Mouse (Mus musculus): ENCODE measurements at regions not wholly inside any gene's neighbourhood (a gene's known extent, or its start where the extent isn't known, plus 50 kb on each side); places are given as distances from the start of the nearest gene placed in this dataset.

DNA sequence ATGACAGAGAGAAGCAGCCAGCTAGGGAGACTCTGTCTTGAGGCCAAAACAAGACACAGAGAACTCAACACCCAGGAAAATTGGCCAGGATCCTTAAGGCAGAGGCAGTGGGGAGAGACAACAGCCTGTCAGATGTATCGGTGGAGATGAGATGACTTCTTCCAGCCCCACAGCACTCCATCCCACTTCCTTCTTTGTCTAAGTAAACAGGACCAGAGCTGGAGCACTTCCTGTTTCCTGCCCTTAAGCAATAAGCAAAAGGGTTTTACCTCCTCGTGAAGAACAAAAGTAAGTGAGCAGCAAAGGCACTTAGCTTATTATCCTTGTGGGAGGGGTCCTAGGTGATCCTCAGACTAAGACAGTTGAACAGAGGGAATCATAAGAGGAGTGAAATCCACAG lies 212.0 kb upstream of the Nr4a3 start:
- H3K4me1 ChIP-seq (replicated peaks; ENCODE audit: control insufficient read depth, insufficient read depth, low read length), result no peaks in the 10 kb centered on the region
- TF ChIP-seq POLR2A (IDR thresholded peaks at IDR 0.05; ENCODE audit: control insufficient read depth, extremely low read depth, insufficient read depth, low read length, poor library complexity) (no peak), CTCF (IDR thresholded peaks at IDR 0.05; ENCODE audit: borderline replicate concordance, control insufficient read depth, extremely low read depth, insufficient read depth, low read length, poor library complexity) (no peak)
- 17% methylated on average over 2 of the region's 2 CpGs for WGBS

GRCm38 (mm10) chr4:47838411-47838810 lies 206.5 kb upstream of the Nr4a3 start:
- no peak for TF ChIP-seq POLR2A (IDR thresholded peaks at IDR 0.05; ENCODE audit: control insufficient read depth, extremely low read depth, insufficient read depth, low read length, poor library complexity)
- TF ChIP-seq CTCF (IDR thresholded peaks at IDR 0.05; ENCODE audit: borderline replicate concordance, control insufficient read depth, extremely low read depth, insufficient read depth, low read length, poor library complexity), result no peak
- WGBS, result 28% methylated on average over 2 of the region's 2 CpGs
- H3K27ac ChIP-seq (ENCODE audit: control insufficient read depth, insufficient read depth, low read length), result no peak overlapping the region
- no peak overlapping the region for H3K4me3 ChIP-seq (ENCODE audit: control insufficient read depth, insufficient read depth, low read length)
- DNase-seq, result no peak
- no peaks in the 10 kb centered on the region for H3K27me3 ChIP-seq (ENCODE audit: control insufficient read depth, insufficient read depth, low read length)
- H3K4me1 ChIP-seq (replicated peaks; ENCODE audit: control insufficient read depth, insufficient read depth, low read length), result no peaks in the 10 kb centered on the region
- H3K36me3 ChIP-seq (ENCODE audit: control insufficient read depth, insufficient read depth, low read length), result no peaks in the 10 kb centered on the region

More for the DNA sequence above, 212.0 kb upstream of the Nr4a3 start:
- DNase-seq, result no peak
- no peaks in the 10 kb centered on the region for H3K27me3 ChIP-seq (ENCODE audit: control insufficient read depth, insufficient read depth, low read length)
- no peaks in the 10 kb centered on the region for H3K36me3 ChIP-seq (ENCODE audit: control insufficient read depth, insufficient read depth, low read length)
- no peak overlapping the region for H3K27ac ChIP-seq (ENCODE audit: control insufficient read depth, insufficient read depth, low read length)
- no peak overlapping the region for H3K4me3 ChIP-seq (ENCODE audit: control insufficient read depth, insufficient read depth, low read length)

DNA sequence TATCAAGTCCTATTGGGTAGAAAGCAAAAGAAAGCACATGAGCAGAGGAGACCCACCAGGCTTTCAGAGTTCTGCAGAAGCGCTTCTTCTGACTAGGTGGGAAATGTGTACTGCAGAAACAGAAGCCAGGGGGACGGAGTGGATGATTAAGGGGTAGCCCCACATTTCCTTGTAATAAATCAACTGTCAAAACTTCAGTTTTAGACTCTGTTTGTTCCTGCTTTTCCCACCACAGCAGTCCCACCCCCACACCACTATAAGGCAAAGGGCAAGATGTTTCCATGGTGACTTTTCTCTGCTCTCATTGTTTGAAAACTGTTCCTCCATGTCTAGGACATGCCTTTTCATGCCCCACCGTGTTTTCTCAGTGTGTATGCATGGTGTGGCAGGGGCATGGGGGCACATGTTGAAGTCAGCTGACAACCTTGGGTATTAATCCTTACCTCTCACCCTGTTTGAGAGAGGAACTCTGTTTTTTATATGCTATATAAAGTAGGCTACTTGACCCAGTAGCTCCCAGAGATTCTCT lies 202.8 kb upstream of the Nr4a3 start:
- TF ChIP-seq CTCF (IDR thresholded peaks at IDR 0.05; ENCODE audit: borderline replicate concordance, control insufficient read depth, extremely low read depth, insufficient read depth, low read length, poor library complexity) (no peak), POLR2A (IDR thresholded peaks at IDR 0.05; ENCODE audit: control insufficient read depth, extremely low read depth, insufficient read depth, low read length, poor library complexity) (no peak)
- no peak for DNase-seq
- Histone ChIP-seq H3K36me3 (ENCODE audit: control insufficient read depth, insufficient read depth, low read length) (no peaks in the 10 kb centered on the region), H3K27me3 (ENCODE audit: control insufficient read depth, insufficient read depth, low read length) (no peaks in the 10 kb centered on the region), H3K27ac (ENCODE audit: control insufficient read depth, insufficient read depth, low read length) (no peak overlapping the region), H3K4me3 (ENCODE audit: control insufficient read depth, insufficient read depth, low read length) (no peak overlapping the region), H3K4me1 (replicated peaks; ENCODE audit: control insufficient read depth, insufficient read depth, low read length) (no peaks in the 10 kb centered on the region)
- WGBS, result 46% methylated on average over 3 of the region's 3 CpGs

- 93% methylated on average over 4 of the region's 4 CpGs for WGBS
- H3K27ac ChIP-seq (ENCODE audit: control insufficient read depth, insufficient read depth, low read length), result no peak overlapping the region
- no peak for TF ChIP-seq POLR2A (IDR thresholded peaks at IDR 0.05; ENCODE audit: control insufficient read depth, extremely low read depth, insufficient read depth, low read length, poor library complexity)
- TF ChIP-seq CTCF (IDR thresholded peaks at IDR 0.05; ENCODE audit: borderline replicate concordance, control insufficient read depth, extremely low read depth, insufficient read depth, low read length, poor library complexity), result no peak
- DNase-seq, result no peak
- no peaks in the 10 kb centered on the region for H3K36me3 ChIP-seq (ENCODE audit: control insufficient read depth, insufficient read depth, low read length)
- no peaks in the 10 kb centered on the region for H3K27me3 ChIP-seq (ENCODE audit: control insufficient read depth, insufficient read depth, low read length)
- no peaks in the 10 kb centered on the region for H3K4me1 ChIP-seq (replicated peaks; ENCODE audit: control insufficient read depth, insufficient read depth, low read length)
- no peak overlapping the region for H3K4me3 ChIP-seq (ENCODE audit: control insufficient read depth, insufficient read depth, low read length)
Observed at GRCm38 (mm10) chr4:47845239-47845638, 199.7 kb upstream of the Nr4a3 start.

DNA sequence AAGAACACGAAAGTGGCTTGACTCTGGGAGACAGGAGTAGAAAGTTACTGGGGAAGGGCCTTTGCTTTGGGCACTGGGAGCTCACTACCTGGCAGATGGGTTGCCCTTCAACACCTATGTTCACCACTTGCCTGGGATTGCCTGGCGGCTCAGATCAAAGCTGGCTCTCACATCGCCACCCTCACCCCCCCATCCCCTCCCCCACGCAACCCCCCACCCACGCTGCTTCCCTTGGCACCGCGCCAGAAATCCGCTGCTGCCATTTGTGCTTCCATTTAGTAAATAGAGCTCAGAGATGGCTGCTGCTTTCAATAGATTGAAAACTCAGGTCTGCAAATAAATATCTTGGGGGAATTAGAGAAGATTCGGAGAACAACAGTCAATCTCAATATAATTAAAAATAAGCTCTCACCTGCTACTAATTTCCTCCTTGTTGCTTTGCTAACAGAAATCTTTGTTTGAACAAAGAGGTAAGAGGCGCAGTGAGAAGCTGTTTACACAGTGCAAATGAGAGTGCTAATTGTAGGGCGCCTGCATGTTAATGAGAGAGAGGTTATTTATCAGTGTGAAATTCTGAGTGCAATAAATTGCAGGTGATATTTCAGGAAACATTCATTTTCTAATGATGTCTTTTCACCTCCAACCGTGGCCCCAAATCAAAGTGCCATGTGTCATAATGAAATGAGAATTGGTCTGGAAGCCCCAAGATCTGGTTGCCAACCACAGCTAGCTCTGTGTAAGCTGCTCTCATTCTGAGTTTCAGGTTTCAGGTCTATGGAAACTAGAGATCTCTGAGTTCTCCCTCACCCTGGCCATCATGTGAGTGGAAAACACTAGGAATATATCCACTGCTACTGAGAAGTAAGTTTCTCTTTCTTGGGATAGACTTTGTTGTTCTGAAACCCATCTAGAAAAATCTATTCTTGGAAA lies 198.3 kb upstream of the Nr4a3 start:
- H3K36me3 ChIP-seq (ENCODE audit: control insufficient read depth, insufficient read depth, low read length), result no peaks in the 10 kb centered on the region
- no peak overlapping the region for H3K4me3 ChIP-seq (ENCODE audit: control insufficient read depth, insufficient read depth, low read length)
- WGBS, result 90% methylated on average over 12 of the region's 12 CpGs
- H3K27me3 ChIP-seq (ENCODE audit: control insufficient read depth, insufficient read depth, low read length), result no peaks in the 10 kb centered on the region
- H3K27ac ChIP-seq (ENCODE audit: control insufficient read depth, insufficient read depth, low read length), result no peak overlapping the region
- no peaks in the 10 kb centered on the region for H3K4me1 ChIP-seq (replicated peaks; ENCODE audit: control insufficient read depth, insufficient read depth, low read length)
- TF ChIP-seq CTCF (IDR thresholded peaks at IDR 0.05; ENCODE audit: borderline replicate concordance, control insufficient read depth, extremely low read depth, insufficient read depth, low read length, poor library complexity) (no peak), POLR2A (IDR thresholded peaks at IDR 0.05; ENCODE audit: control insufficient read depth, extremely low read depth, insufficient read depth, low read length, poor library complexity) (no peak)
- no peak for DNase-seq

DNA sequence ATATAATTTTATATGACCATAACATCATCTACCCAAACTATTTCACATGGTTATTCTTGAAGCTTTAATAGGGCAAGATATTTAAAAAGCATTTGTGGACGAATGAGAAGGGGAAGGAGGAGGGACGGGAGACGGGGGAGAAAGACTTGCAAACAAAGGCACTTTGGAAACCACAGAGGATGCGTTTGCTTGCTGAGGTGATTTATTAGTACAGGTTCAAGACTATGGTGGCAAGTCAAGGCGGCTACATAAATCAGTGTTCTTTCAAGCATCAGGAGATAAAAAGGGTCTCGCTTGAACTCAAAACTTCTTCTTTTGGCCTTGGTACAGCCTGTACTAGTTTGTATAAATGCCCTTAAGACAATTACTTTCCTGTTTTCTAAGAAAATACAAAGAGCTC lies 183.8 kb upstream of the Nr4a3 start:
- Histone ChIP-seq H3K36me3 (ENCODE audit: control insufficient read depth, insufficient read depth, low read length) (no peaks in the 10 kb centered on the region), H3K27ac (ENCODE audit: control insufficient read depth, insufficient read depth, low read length) (no peak overlapping the region), H3K4me3 (ENCODE audit: control insufficient read depth, insufficient read depth, low read length) (no peak overlapping the region), H3K27me3 (ENCODE audit: control insufficient read depth, insufficient read depth, low read length) (no peaks in the 10 kb centered on the region), H3K4me1 (replicated peaks; ENCODE audit: control insufficient read depth, insufficient read depth, low read length) (no peaks in the 10 kb centered on the region)
- WGBS, result 27% methylated on average over 6 of the region's 6 CpGs
- TF ChIP-seq CTCF (IDR thresholded peaks at IDR 0.05; ENCODE audit: borderline replicate concordance, control insufficient read depth, extremely low read depth, insufficient read depth, low read length, poor library complexity) (no peak), POLR2A (IDR thresholded peaks at IDR 0.05; ENCODE audit: control insufficient read depth, extremely low read depth, insufficient read depth, low read length, poor library complexity) (no peak)
- DNase-seq, result no peak
